Mouse (Mus musculus): ENCODE measurements around the gene Map3k5.
"Not testable (repeated sequence)": the region's sequence is repeated elsewhere in the genome, so short reads cannot be mapped to it uniquely, and the experiment has no call there.

Map3k5 gene

GRCm38 (mm10) chr10:19966597-19966996 is 32.3 kb downstream of the Map3k5 start:
- no peak for DNase-seq (ENCODE audit: low read depth)

- DNase-seq (ENCODE audit: low read depth): no peak
These were observed 34.2 kb downstream of the Map3k5 start for GRCm38 (mm10) chr10:19968445-19968844.

GRCm38 (mm10) chr10:19969831-19970460 is 35.7 kb downstream of the Map3k5 start:
- DNase-seq (ENCODE audit: low read depth): no peak

- DNase-seq (ENCODE audit: low read depth): not testable (repeated sequence)
These were observed 37.2 kb downstream of the Map3k5 start for GRCm38 (mm10) chr10:19971491-19971890.

- no peak for DNase-seq (ENCODE audit: low read depth)
These were observed 39.2 kb downstream of the Map3k5 start for GRCm38 (mm10) chr10:19973321-19974108.

- no peak for DNase-seq (ENCODE audit: low read depth)
These were observed 43.3 kb downstream of the Map3k5 start for GRCm38 (mm10) chr10:19977557-19977956.

GRCm38 (mm10) chr10:19978662-19979199 is 44.5 kb downstream of the Map3k5 start:
- no peak for DNase-seq (ENCODE audit: low read depth)

- DNase-seq (ENCODE audit: low read depth): no peak
These were observed 53.5 kb downstream of the Map3k5 start for GRCm38 (mm10) chr10:19987736-19988135.

GRCm38 (mm10) chr10:19989986-19990385 is 55.7 kb downstream of the Map3k5 start:
- no peak for DNase-seq (ENCODE audit: low read depth)

- DNase-seq (ENCODE audit: low read depth): no peak
These were observed 56.4 kb downstream of the Map3k5 start for GRCm38 (mm10) chr10:19990638-19991037.

GRCm38 (mm10) chr10:19991237-19991865 is 57.1 kb downstream of the Map3k5 start:
- peak; percentile 18 for DNase-seq (ENCODE audit: low read depth)

- peak; percentile 88 for DNase-seq (ENCODE audit: low read depth)
These were observed 57.6 kb downstream of the Map3k5 start for GRCm38 (mm10) chr10:19991866-19992252.

GRCm38 (mm10) chr10:19994469-19995450 is 60.5 kb downstream of the Map3k5 start:
- DNase-seq (ENCODE audit: low read depth): no peak

- no peak for DNase-seq (ENCODE audit: low read depth)
These were observed 61.9 kb downstream of the Map3k5 start for GRCm38 (mm10) chr10:19996151-19996550.

- DNase-seq (ENCODE audit: low read depth): peak; percentile 30
These were observed 65.6 kb downstream of the Map3k5 start for GRCm38 (mm10) chr10:19999703-20000407.

- DNase-seq (ENCODE audit: low read depth): no peak
These were observed 66.1 kb downstream of the Map3k5 start for GRCm38 (mm10) chr10:20000408-20000770.

- no peak for DNase-seq (ENCODE audit: low read depth)
These were observed 67.7 kb downstream of the Map3k5 start for GRCm38 (mm10) chr10:20001990-20002389.

- no peak for DNase-seq (ENCODE audit: low read depth)
These were observed 68.7 kb downstream of the Map3k5 start for GRCm38 (mm10) chr10:20003006-20003405.

- no peak for DNase-seq (ENCODE audit: low read depth)
These were observed 70.5 kb downstream of the Map3k5 start for GRCm38 (mm10) chr10:20004786-20005185.

GRCm38 (mm10) chr10:20005491-20005952 is 71.2 kb downstream of the Map3k5 start:
- peak; percentile 39 for DNase-seq (ENCODE audit: low read depth)
